Mouse (Mus musculus): Measurements from ENCODE around the gene H2-Q1. TPM values are rescaled to one million over a fixed set of nuclear protein-coding genes. Genes with fewer than 3 reads are reported as not detected.

The H2-Q1 gene
- total RNA-seq (2012; rRNA removed): 0.11 TPM in 1 of 2 replicates, not detected in the other

GRCm38 (mm10) chr17:35320327-35321081 lies at the start of gene H2-Q1:
TSS of gene H2-Q1 (plus strand) at chr17:35320405.
- Histone ChIP-seq H3K4me3 (ENCODE audit: insufficient read depth in 1 of 2, low read depth in 1 of 2, low read length in 2 of 2, poor library complexity in 1 of 2, severe bottlenecking in 1 of 2) (peak within 1 kb of the TSS; percentile 52 to 54), H3K9ac (ENCODE audit: insufficient read depth, low read depth, low read length, poor library complexity, severe bottlenecking) (peak within 1 kb of the TSS; percentile 19; the same call in 1 of the 2 replicates), H3K27ac (ENCODE audit: insufficient read depth, low read depth, low read length, poor library complexity, severe bottlenecking) (no peak within 1 kb of the TSS), H3K36me3 (ENCODE audit: control insufficient read depth, insufficient read depth, low read length, poor library complexity, severe bottlenecking) (no peaks in the 10 kb centered on the region), H3K9me3 (ENCODE audit: control insufficient read depth, insufficient read depth, low read depth, low read length) (no peaks in the 10 kb centered on the region), H3K4me1 (ENCODE audit: control insufficient read depth in 2 of 2, insufficient read depth in 2 of 2, low read length in 2 of 2, poor library complexity in 1 of 2) (peaks cover 0 to 2% of the 10 kb centered on the region in 2 experiments; a peak in 1 of 4 replicates)
- no peak for DNase-seq (ENCODE audit: low read depth, low spot score)
- TF ChIP-seq ZNF384 (IDR thresholded peaks at IDR 0.05; ENCODE audit: low read depth, low read length) (no peak), MAFK (IDR thresholded peaks at IDR 0.05; ENCODE audit: insufficient read depth, low read depth, low read length) (no peak), ZC3H11A (IDR thresholded peaks at IDR 0.05; ENCODE audit: borderline replicate concordance, low read depth, low read length) (no peak), CHD2 (IDR thresholded peaks at IDR 0.05; ENCODE audit: low read depth, low read length) (no peak), HCFC1 (IDR thresholded peaks at IDR 0.05; ENCODE audit: borderline replicate concordance, insufficient read depth, low read length) (no peak)
- in situ Hi-C loops (cut with MboI; ENCODE audit: low sequenced_read_pairs in 2 of 2, unreplicated experiment in 2 of 2): no loop called here

DNA sequence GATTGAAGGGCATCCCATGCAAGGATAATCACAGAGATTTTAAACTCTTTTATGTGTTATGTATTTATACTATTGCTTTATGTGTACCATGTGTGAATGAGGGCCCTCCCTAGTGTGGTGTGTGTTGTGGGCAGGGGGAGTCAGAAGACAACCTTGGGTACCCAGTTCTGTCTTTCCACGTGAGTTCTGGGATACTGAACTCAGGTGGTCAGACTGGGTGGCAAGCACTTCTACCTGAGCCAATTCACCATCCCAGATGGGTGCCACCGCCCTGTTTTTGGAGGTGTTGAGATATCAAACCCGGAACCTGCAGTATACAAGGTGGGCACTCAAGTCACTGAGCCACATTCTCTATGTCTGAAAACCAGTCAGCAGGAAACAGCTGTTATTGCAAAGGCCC lies 48.0 kb upstream of the H2-Q1 start:
- TF ChIP-seq CHD2 (IDR thresholded peaks at IDR 0.05; ENCODE audit: low read depth, low read length) (no peak), MAFK (IDR thresholded peaks at IDR 0.05; ENCODE audit: insufficient read depth, low read depth, low read length) (no peak), ZC3H11A (IDR thresholded peaks at IDR 0.05; ENCODE audit: borderline replicate concordance, low read depth, low read length) (no peak), HCFC1 (IDR thresholded peaks at IDR 0.05; ENCODE audit: borderline replicate concordance, insufficient read depth, low read length) (no peak), ZNF384 (IDR thresholded peaks at IDR 0.05; ENCODE audit: low read depth, low read length) (no peak)
- no peaks in the 10 kb centered on the region for H3K9me3 ChIP-seq (ENCODE audit: control insufficient read depth, insufficient read depth, low read depth, low read length)
- H3K4me3 ChIP-seq (ENCODE audit: insufficient read depth in 1 of 2, low read depth in 1 of 2, low read length in 2 of 2, poor library complexity in 1 of 2, severe bottlenecking in 1 of 2): no peak overlapping the region
- no peaks in the 10 kb centered on the region for H3K36me3 ChIP-seq (ENCODE audit: control insufficient read depth, insufficient read depth, low read length, poor library complexity, severe bottlenecking)
- in situ Hi-C loops (cut with MboI; ENCODE audit: low sequenced_read_pairs in 2 of 2, unreplicated experiment in 2 of 2): no loop called here
- H3K4me1 ChIP-seq (ENCODE audit: control insufficient read depth in 2 of 2, insufficient read depth in 2 of 2, low read length in 2 of 2, poor library complexity in 1 of 2): peaks cover 0 to 3% of the 10 kb centered on the region in 2 experiments; a peak in 1 of 4 replicates
- no peak overlapping the region for H3K9ac ChIP-seq (ENCODE audit: insufficient read depth, low read depth, low read length, poor library complexity, severe bottlenecking)
- no peak for DNase-seq (ENCODE audit: low read depth, low spot score)
- no peak overlapping the region for H3K27ac ChIP-seq (ENCODE audit: insufficient read depth, low read depth, low read length, poor library complexity, severe bottlenecking)

GRCm38 (mm10) chr17:35274770-35275169 lies 45.4 kb upstream of the H2-Q1 start:
- H3K36me3 ChIP-seq (ENCODE audit: control insufficient read depth, insufficient read depth, low read length, poor library complexity, severe bottlenecking): no peaks in the 10 kb centered on the region
- no peak overlapping the region for H3K27ac ChIP-seq (ENCODE audit: insufficient read depth, low read depth, low read length, poor library complexity, severe bottlenecking)
- no peak for TF ChIP-seq ZNF384 (IDR thresholded peaks at IDR 0.05; ENCODE audit: low read depth, low read length)
- no peak for TF ChIP-seq MAFK (IDR thresholded peaks at IDR 0.05; ENCODE audit: insufficient read depth, low read depth, low read length)
- TF ChIP-seq HCFC1 (IDR thresholded peaks at IDR 0.05; ENCODE audit: borderline replicate concordance, insufficient read depth, low read length): no peak
- TF ChIP-seq ZC3H11A (IDR thresholded peaks at IDR 0.05; ENCODE audit: borderline replicate concordance, low read depth, low read length): no peak
- TF ChIP-seq CHD2 (IDR thresholded peaks at IDR 0.05; ENCODE audit: low read depth, low read length): no peak
- H3K4me3 ChIP-seq (ENCODE audit: insufficient read depth in 1 of 2, low read depth in 1 of 2, low read length in 2 of 2, poor library complexity in 1 of 2, severe bottlenecking in 1 of 2): no peak overlapping the region
- no peak overlapping the region for H3K9ac ChIP-seq (ENCODE audit: insufficient read depth, low read depth, low read length, poor library complexity, severe bottlenecking)
- H3K4me1 ChIP-seq (ENCODE audit: control insufficient read depth in 2 of 2, insufficient read depth in 2 of 2, low read length in 2 of 2, poor library complexity in 1 of 2): peaks cover 0 to 3% of the 10 kb centered on the region in 2 experiments; a peak in 1 of 4 replicates
- in situ Hi-C loops (cut with MboI; ENCODE audit: low sequenced_read_pairs in 2 of 2, unreplicated experiment in 2 of 2): no loop called here
- DNase-seq (ENCODE audit: low read depth, low spot score): no peak
- H3K9me3 ChIP-seq (ENCODE audit: control insufficient read depth, insufficient read depth, low read depth, low read length): no peaks in the 10 kb centered on the region

GRCm38 (mm10) chr17:35276304-35276864 lies 43.8 kb upstream of the H2-Q1 start:
- no peak for TF ChIP-seq CHD2 (IDR thresholded peaks at IDR 0.05; ENCODE audit: low read depth, low read length)
- no peak for TF ChIP-seq ZNF384 (IDR thresholded peaks at IDR 0.05; ENCODE audit: low read depth, low read length)
- no peak for TF ChIP-seq HCFC1 (IDR thresholded peaks at IDR 0.05; ENCODE audit: borderline replicate concordance, insufficient read depth, low read length)
- TF ChIP-seq MAFK (IDR thresholded peaks at IDR 0.05; ENCODE audit: insufficient read depth, low read depth, low read length): no peak
- TF ChIP-seq ZC3H11A (IDR thresholded peaks at IDR 0.05; ENCODE audit: borderline replicate concordance, low read depth, low read length): no peak
- Histone ChIP-seq H3K9ac (ENCODE audit: insufficient read depth, low read depth, low read length, poor library complexity, severe bottlenecking) (no peak overlapping the region), H3K9me3 (ENCODE audit: control insufficient read depth, insufficient read depth, low read depth, low read length) (no peaks in the 10 kb centered on the region), H3K4me3 (ENCODE audit: insufficient read depth in 1 of 2, low read depth in 1 of 2, low read length in 2 of 2, poor library complexity in 1 of 2, severe bottlenecking in 1 of 2) (no peak overlapping the region), H3K4me1 (ENCODE audit: control insufficient read depth in 2 of 2, insufficient read depth in 2 of 2, low read length in 2 of 2, poor library complexity in 1 of 2) (peaks cover 0 to 3% of the 10 kb centered on the region in 2 experiments; a peak in 1 of 4 replicates), H3K27ac (ENCODE audit: insufficient read depth, low read depth, low read length, poor library complexity, severe bottlenecking) (no peak overlapping the region), H3K36me3 (ENCODE audit: control insufficient read depth, insufficient read depth, low read length, poor library complexity, severe bottlenecking) (no peaks in the 10 kb centered on the region)
- DNase-seq (ENCODE audit: low read depth, low spot score): no peak
- in situ Hi-C loops (cut with MboI; ENCODE audit: low sequenced_read_pairs in 2 of 2, unreplicated experiment in 2 of 2): no loop called here
